Mouse (Mus musculus) stomach, embryonic 16.5 days (tissue): ENCODE measurements around the gene H2-T24. TPM values are rescaled to one million over a fixed set of nuclear protein-coding genes. Genes with fewer than 3 reads are reported as not detected.

Experiments used
- ATAC-seq: fragments of 200-750 bp; cut with Nextera tagmentation; 2 replicates; pipeline ENCODE4 v1.8.0; 2017; ENCODE audit warnings: moderate number of reproducible peaks, moderate TSS enrichment; ENCODE audit not compliant: insufficient read depth, low FRiP score
- H3K27ac ChIP-seq: fragments of 300-500 bp; sonication (generic); 2 replicates; pipeline ENCODE4 v1.5.1; 2014; ENCODE audit warnings: low read length
- H3K27me3 ChIP-seq: fragments of 300-500 bp; sonication (generic); 2 replicates; pipeline ENCODE4 v1.6.1; 2014; ENCODE audit warnings: low read length, control low read depth, mixed read lengths; ENCODE audit not compliant: control insufficient read depth, insufficient read depth
- H3K36me3 ChIP-seq: fragments of 300-500 bp; sonication (generic); 2 replicates; pipeline ENCODE4 v1.6.1; 2014; ENCODE audit warnings: low read length; ENCODE audit not compliant: control insufficient read depth, insufficient read depth
- H3K4me1 ChIP-seq: fragments of 300-500 bp; sonication (generic); 2 replicates; pipeline ENCODE4 v1.6.1; 2014; ENCODE audit warnings: low read length, control low read depth, mixed read lengths; ENCODE audit not compliant: control insufficient read depth, insufficient read depth
- H3K4me2 ChIP-seq: fragments of 300-500 bp; sonication (generic); 2 replicates; pipeline ENCODE4 v1.6.1; 2014; ENCODE audit warnings: low read depth, low read length, mixed read lengths
- H3K4me3 ChIP-seq: fragments of 300-500 bp; sonication (generic); replicated peaks from 2 replicates; pipeline ENCODE4 v1.5.1; 2014; ENCODE audit warnings: mild to moderate bottlenecking, low read length
- H3K9ac ChIP-seq: fragments of 300-500 bp; sonication (generic); 2 replicates; pipeline ENCODE4 v1.6.1; 2014; ENCODE audit warnings: low read length
- H3K9me3 ChIP-seq: fragments of 300-500 bp; sonication (generic); replicated peaks from 2 replicates; pipeline ENCODE4 v1.6.1; 2016; ENCODE audit warnings: low read length, control low read depth; ENCODE audit not compliant: control insufficient read depth
- WGBS: fragments of 180-500 bp; shearing (Covaris S2); extraction: QIAGEN DNeasy Blood & Tissue Kit; methylation state at CpG from one replicate; pipeline ENCODE4 v1.1.7; 2014; 5-methylcytosine and 5-hydroxymethylcytosine counted together
- polyA plus RNA-seq: library from polyadenylated mRNA; unstranded; fragments of >200 nt; fragmentation: Nextera tagmentation; extraction: Ambion mirVana; gene quantifications from 2 replicates; pipeline ENCODE4 v1.2.1, GENCODE M21; 2015

Gene H2-T24
- polyA plus RNA-seq, 1 experiment from 2014 or later = 2.7 TPM

- no peak overlapping the region for H3K9ac ChIP-seq
- H3K4me3 ChIP-seq = no peak overlapping the region
- no peaks in the 10 kb centered on the region for H3K36me3 ChIP-seq
- peaks cover 9% of the 10 kb centered on the region for H3K4me1 ChIP-seq
- H3K27ac ChIP-seq = no peak overlapping the region
- H3K27me3 ChIP-seq = no peaks in the 10 kb centered on the region
- 51% methylated on average over 4 of the region's 4 CpGs for WGBS
- no peak overlapping the region for H3K4me2 ChIP-seq
- H3K9me3 ChIP-seq = no peaks in the 10 kb centered on the region
- no peak for ATAC-seq
Observed at GRCm38 (mm10) chr17:36025901-36026300, 5.5 kb upstream of the H2-T24 start.

GRCm38 (mm10) chr17:36025197-36025596, 4.8 kb upstream of the H2-T24 start:
- H3K4me1 ChIP-seq = peaks cover 9% of the 10 kb centered on the region
- H3K4me3 ChIP-seq = no peak overlapping the region
- no peak overlapping the region for H3K27ac ChIP-seq
- no peak overlapping the region for H3K4me2 ChIP-seq
- no peaks in the 10 kb centered on the region for H3K9me3 ChIP-seq
- H3K27me3 ChIP-seq = no peaks in the 10 kb centered on the region
- ATAC-seq = no peak
- no peaks in the 10 kb centered on the region for H3K36me3 ChIP-seq
- H3K9ac ChIP-seq = no peak overlapping the region
- 71% methylated on average over 5 of the region's 5 CpGs for WGBS

GRCm38 (mm10) chr17:36023710-36024654, 3.6 kb upstream of the H2-T24 start:
- ATAC-seq = peak; percentile 68; the same call in 1 of the 2 replicates
- Histone ChIP-seq H3K36me3 (no peaks in the 10 kb centered on the region), H3K4me1 (peaks cover 9% of the 10 kb centered on the region), H3K4me2 (0 out of 2 replicates have a peak overlapping the region, but pooled peaks have one; percentile 19), H3K9me3 (no peaks in the 10 kb centered on the region), H3K27ac (peak overlapping the region; percentile 83), H3K27me3 (no peaks in the 10 kb centered on the region), H3K9ac (0 out of 2 replicates have a peak overlapping the region, but pooled peaks have one; percentile 22), H3K4me3 (no peak overlapping the region; the same call in 1 of the 2 replicates)
- WGBS = 46% methylated on average over 9 of the region's 9 CpGs

- no peak for ATAC-seq
- Histone ChIP-seq H3K27me3 (no peaks in the 10 kb centered on the region), H3K4me3 (no peak overlapping the region), H3K36me3 (no peaks in the 10 kb centered on the region), H3K9me3 (no peaks in the 10 kb centered on the region), H3K4me1 (peaks cover 9% of the 10 kb centered on the region), H3K9ac (no peak overlapping the region), H3K27ac (peak overlapping the region; percentile 21; the same call in 1 of the 2 replicates), H3K4me2 (no peak overlapping the region)
- 89% methylated on average over 6 of the region's 6 CpGs for WGBS
Observed at GRCm38 (mm10) chr17:36022922-36023321, 2.6 kb upstream of the H2-T24 start.

- H3K9me3 ChIP-seq = no peaks in the 10 kb centered on the region
- H3K4me2 ChIP-seq = no peak overlapping the region
- ATAC-seq = no peak
- no peak overlapping the region for H3K9ac ChIP-seq
- no peaks in the 10 kb centered on the region for H3K36me3 ChIP-seq
- no peak overlapping the region for H3K4me3 ChIP-seq
- no peak overlapping the region for H3K27ac ChIP-seq
- no peaks in the 10 kb centered on the region for H3K27me3 ChIP-seq
- H3K4me1 ChIP-seq = peaks cover 9% of the 10 kb centered on the region
- WGBS = 92% methylated on average over 9 of the region's 9 CpGs
Observed at GRCm38 (mm10) chr17:36022098-36022497, 1.7 kb upstream of the H2-T24 start.

GRCm38 (mm10) chr17:36021309-36021708, 949 bp upstream of the H2-T24 start:
- peak overlapping the region; percentile 28; the same call in 1 of the 2 replicates for H3K4me2 ChIP-seq

GRCm38 (mm10) chr17:36019519-36019918, 841 bp downstream of the H2-T24 start:
- Histone ChIP-seq H3K9ac (no peak overlapping the region), H3K27ac (0 out of 2 replicates have a peak overlapping the region, but pooled peaks have one; percentile 8), H3K27me3 (no peaks in the 10 kb centered on the region), H3K9me3 (no peaks in the 10 kb centered on the region), H3K36me3 (peaks cover 6% of the 10 kb centered on the region; the same call in 1 of the 2 replicates), H3K4me3 (no peak overlapping the region), H3K4me2 (no peak overlapping the region), H3K4me1 (peaks cover 9% of the 10 kb centered on the region)
- 70% methylated on average over 3 of the region's 3 CpGs for WGBS
- ATAC-seq = no peak

More at GRCm38 (mm10) chr17:36021309-36021708, 949 bp upstream of the H2-T24 start:
- no peaks in the 10 kb centered on the region for H3K9me3 ChIP-seq
- H3K4me3 ChIP-seq = no peak overlapping the region
- peak overlapping the region; percentile 23; the same call in 1 of the 2 replicates for H3K27ac ChIP-seq
- H3K9ac ChIP-seq = no peak overlapping the region
- H3K27me3 ChIP-seq = no peaks in the 10 kb centered on the region
- H3K36me3 ChIP-seq = no peaks in the 10 kb centered on the region
- no peak for ATAC-seq
- peaks cover 9% of the 10 kb centered on the region for H3K4me1 ChIP-seq
- 88% methylated on average over 1 of the region's 1 CpGs for WGBS

GRCm38 (mm10) chr17:36018979-36019378, 1.4 kb downstream of the H2-T24 start:
- H3K4me3 ChIP-seq = no peak overlapping the region
- no peak overlapping the region for H3K4me2 ChIP-seq
- H3K36me3 ChIP-seq = peaks cover 11% of the 10 kb centered on the region; the same call in 1 of the 2 replicates
- H3K27me3 ChIP-seq = no peaks in the 10 kb centered on the region
- no peak for ATAC-seq
- H3K9ac ChIP-seq = no peak overlapping the region
- 49% methylated on average over 2 of the region's 2 CpGs for WGBS
- H3K27ac ChIP-seq = no peak overlapping the region
- H3K9me3 ChIP-seq = no peaks in the 10 kb centered on the region
- H3K4me1 ChIP-seq = peaks cover 5% of the 10 kb centered on the region

- no peak overlapping the region for H3K9ac ChIP-seq
- H3K4me2 ChIP-seq = no peak overlapping the region
- H3K4me1 ChIP-seq = no peaks in the 10 kb centered on the region
- no peaks in the 10 kb centered on the region for H3K27me3 ChIP-seq
- peaks cover 11% of the 10 kb centered on the region; the same call in 1 of the 2 replicates for H3K36me3 ChIP-seq
- no peak overlapping the region for H3K27ac ChIP-seq
- ATAC-seq = no peak
- WGBS = 83% methylated on average over 5 of the region's 5 CpGs
- no peak overlapping the region for H3K4me3 ChIP-seq
- H3K9me3 ChIP-seq = no peaks in the 10 kb centered on the region
Observed at GRCm38 (mm10) chr17:36017046-36017445, 3.3 kb downstream of the H2-T24 start.
